Mouse (Mus musculus) ES-Bruce4 (cell line): ENCODE measurements around the gene Psen2. TPM values are rescaled to one million over a fixed set of nuclear protein-coding genes. Genes with fewer than 3 reads are reported as not detected.

ENCODE experiments used
- H3K27ac ChIP-seq: 2 replicates; pipeline ENCODE4 v1.5.1; 2012; ENCODE audit warnings: low read length, inconsistent platforms; ENCODE audit not compliant: insufficient read depth
- H3K27me3 ChIP-seq: 2 replicates; pipeline ENCODE4 v1.6.1; 2012; ENCODE audit warnings: mild to moderate bottlenecking, low read length, inconsistent platforms; ENCODE audit not compliant: control insufficient read depth, poor library complexity, insufficient read depth, severe bottlenecking
- H3K36me3 ChIP-seq: 2 replicates; pipeline ENCODE4 v1.6.1; 2012; ENCODE audit warnings: inconsistent platforms, mild to moderate bottlenecking, low read length, moderate library complexity; ENCODE audit not compliant: control insufficient read depth, poor library complexity, insufficient read depth, severe bottlenecking
- H3K4me1 ChIP-seq: one replicate; pipeline ENCODE4 v1.8.1; 2011; ENCODE audit warnings: low read length; ENCODE audit not compliant: control insufficient read depth, insufficient read depth
- H3K4me3 ChIP-seq: 2 replicates; pipeline ENCODE4 v1.5.1; 2011; ENCODE audit warnings: low read depth, mild to moderate bottlenecking, low read length
- H3K9ac ChIP-seq: 2 replicates; pipeline ENCODE4 v1.6.1; 2012; ENCODE audit warnings: low read depth, mild to moderate bottlenecking, inconsistent platforms; ENCODE audit not compliant: poor library complexity, severe bottlenecking
- H3K9me3 ChIP-seq: replicated peaks from 2 replicates; pipeline ENCODE4 v1.6.1; 2012; ENCODE audit warnings: mild to moderate bottlenecking, low read length, inconsistent platforms; ENCODE audit not compliant: control insufficient read depth, poor library complexity, insufficient read depth, severe bottlenecking
- CTCF ChIP-seq: IDR thresholded peaks from one replicate; pipeline ENCODE4 v1.8.1; 2011; ENCODE audit warnings: low read depth, low read length
- EP300 ChIP-seq: IDR thresholded peaks from 2 replicates; pipeline ENCODE4 v1.6.1; 2011; ENCODE audit warnings: low read depth, low read length; ENCODE audit not compliant: insufficient read depth
- POLR2A ChIP-seq: IDR thresholded peaks from one replicate; pipeline ENCODE4 v1.8.1; 2011; ENCODE audit warnings: low read length; ENCODE audit not compliant: insufficient read depth
- polyA plus RNA-seq: library from polyadenylated mRNA; stranded (reverse); fragments of >200 nt; gene quantifications from 2 replicates; pipeline ENCODE4 v1.2.4, GENCODE M21; 2011; ENCODE audit warnings: low read depth; ENCODE audit not compliant: missing spikeins, insufficient read depth, insufficient read length

Gene Psen2
- polyA plus RNA-seq, 1 experiment = 11.7 TPM

DNA sequence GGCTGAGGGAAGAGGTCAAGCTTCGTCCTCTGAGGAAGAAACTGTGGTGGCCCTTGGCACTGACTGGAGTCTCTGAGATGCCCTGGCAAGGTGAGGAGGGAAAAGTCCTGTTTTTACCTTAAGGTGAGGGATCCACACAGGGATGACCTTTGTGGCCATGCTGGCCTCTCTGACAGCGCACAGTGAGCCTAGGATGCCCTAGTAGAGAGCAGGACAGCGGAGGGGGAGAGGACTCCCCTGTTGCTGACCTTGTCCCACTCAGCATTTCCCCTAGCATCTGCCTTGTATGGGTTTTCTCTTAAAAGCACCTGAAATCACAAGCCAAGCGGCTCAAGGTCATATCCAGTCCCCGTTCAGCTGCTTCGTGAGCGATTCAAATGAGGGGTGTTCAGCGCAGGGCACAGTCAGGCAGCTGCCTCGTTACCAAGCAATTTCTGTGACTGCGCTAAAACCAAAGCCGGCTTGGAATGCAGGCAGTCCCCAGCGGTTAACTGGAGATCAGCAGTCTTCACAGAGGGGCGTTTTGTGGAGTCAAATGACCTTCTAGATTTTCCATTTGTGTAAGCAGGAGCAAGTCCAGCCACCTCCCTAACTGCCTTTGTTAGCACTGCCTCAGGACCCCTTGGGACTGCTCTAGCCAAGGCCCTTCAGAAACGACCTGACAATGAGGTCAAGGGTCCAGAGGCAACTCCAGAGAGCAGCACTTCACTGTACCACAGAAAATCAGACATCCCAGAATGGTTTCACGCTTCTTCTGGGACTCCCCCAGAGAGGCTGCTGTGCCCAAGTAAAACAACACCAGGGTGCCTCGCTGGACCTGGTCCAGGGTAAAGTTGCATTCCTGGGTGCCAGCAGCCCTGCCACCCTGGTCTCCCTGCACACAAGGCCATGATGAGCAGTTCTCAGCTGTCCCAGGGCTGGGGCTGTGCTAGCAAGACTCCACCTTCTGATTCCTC is 20.9 kb upstream of the Psen2 start:
- 0 out of 2 replicates have a peak overlapping the region, but pooled peaks have one; percentile 16 for H3K27ac ChIP-seq
- no peak overlapping the region for H3K9ac ChIP-seq
- peaks cover 10% of the 10 kb centered on the region for H3K4me1 ChIP-seq
- no peak for TF ChIP-seq POLR2A
- TF ChIP-seq EP300 = peak; percentile 72; the same call in 1 of the 2 replicates
- no peaks in the 10 kb centered on the region for H3K9me3 ChIP-seq
- no peaks in the 10 kb centered on the region for H3K36me3 ChIP-seq
- H3K4me3 ChIP-seq = no peak overlapping the region
- H3K27me3 ChIP-seq = no peaks in the 10 kb centered on the region

DNA sequence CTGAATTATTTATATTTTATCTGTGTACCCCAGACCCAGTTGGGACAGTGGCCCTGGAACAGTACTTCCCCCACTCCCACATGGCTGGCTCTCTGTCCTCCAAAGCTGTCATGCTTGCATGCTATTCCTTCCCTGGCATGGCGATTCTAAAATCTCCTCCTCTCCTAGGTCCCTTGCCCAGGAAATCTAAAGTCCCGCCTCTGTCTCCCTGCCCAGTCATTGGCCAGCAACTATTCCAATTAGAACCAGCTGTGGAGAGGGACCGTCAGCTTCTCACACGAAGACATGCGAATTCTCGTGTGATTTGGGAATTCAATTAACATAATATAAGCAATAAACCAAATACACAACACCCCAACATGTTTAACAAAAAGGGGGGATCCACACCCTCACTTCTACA is 19.3 kb upstream of the Psen2 start:
- no peak overlapping the region for H3K27ac ChIP-seq
- no peaks in the 10 kb centered on the region for H3K27me3 ChIP-seq
- H3K36me3 ChIP-seq = no peaks in the 10 kb centered on the region
- TF ChIP-seq CTCF (no peak), EP300 (no peak), POLR2A (no peak)
- H3K9me3 ChIP-seq = no peaks in the 10 kb centered on the region
- H3K4me3 ChIP-seq = no peak overlapping the region
- H3K4me1 ChIP-seq = peaks cover 10% of the 10 kb centered on the region
- no peak overlapping the region for H3K9ac ChIP-seq

GRCm38 (mm10) chr1:180279648-180280047 is 16.4 kb upstream of the Psen2 start:
- no peak overlapping the region for H3K9ac ChIP-seq
- TF ChIP-seq CTCF = no peak
- TF ChIP-seq EP300 = peak; percentile 78
- no peaks in the 10 kb centered on the region for H3K27me3 ChIP-seq
- no peak overlapping the region for H3K4me3 ChIP-seq
- peaks cover 6% of the 10 kb centered on the region for H3K4me1 ChIP-seq
- H3K27ac ChIP-seq = 0 out of 2 replicates have a peak overlapping the region, but pooled peaks have one; percentile 28
- H3K9me3 ChIP-seq = no peaks in the 10 kb centered on the region
- no peaks in the 10 kb centered on the region for H3K36me3 ChIP-seq

DNA sequence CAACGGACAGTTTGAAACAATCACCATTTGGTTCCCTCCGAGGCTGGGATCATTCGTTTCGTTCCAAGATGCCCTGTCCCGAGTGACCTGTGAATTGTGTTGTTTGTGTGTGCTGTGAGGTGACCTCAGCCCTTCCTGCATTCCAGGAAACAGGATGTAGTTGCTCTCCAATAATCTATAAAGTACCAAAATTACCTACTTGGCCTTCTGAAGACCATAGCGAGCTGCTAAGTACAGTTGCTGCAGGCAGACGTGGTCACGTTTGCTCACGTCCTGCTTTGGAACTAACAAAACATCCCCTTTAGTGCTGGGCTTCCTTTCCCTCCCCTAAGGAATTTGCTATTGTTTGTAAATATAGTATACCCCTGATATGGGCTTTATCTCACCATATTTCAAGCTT is 14.3 kb upstream of the Psen2 start:
- Histone ChIP-seq H3K9ac (no peak overlapping the region), H3K27me3 (no peaks in the 10 kb centered on the region), H3K4me1 (no peaks in the 10 kb centered on the region), H3K27ac (no peak overlapping the region), H3K9me3 (no peaks in the 10 kb centered on the region), H3K4me3 (no peak overlapping the region), H3K36me3 (no peaks in the 10 kb centered on the region)
- TF ChIP-seq CTCF (no peak), EP300 (no peak), POLR2A (no peak)

GRCm38 (mm10) chr1:180274725-180275308 is 11.6 kb upstream of the Psen2 start:
- no peaks in the 10 kb centered on the region for H3K27me3 ChIP-seq
- H3K4me3 ChIP-seq = no peak overlapping the region
- no peaks in the 10 kb centered on the region for H3K4me1 ChIP-seq
- no peak overlapping the region for H3K27ac ChIP-seq
- H3K36me3 ChIP-seq = no peaks in the 10 kb centered on the region
- TF ChIP-seq CTCF = no peak
- TF ChIP-seq POLR2A = no peak
- TF ChIP-seq EP300 = no peak
- no peak overlapping the region for H3K9ac ChIP-seq
- no peaks in the 10 kb centered on the region for H3K9me3 ChIP-seq

GRCm38 (mm10) chr1:180269033-180269432 is 5.8 kb upstream of the Psen2 start:
- H3K9ac ChIP-seq = no peak overlapping the region

More at GRCm38 (mm10) chr1:180269033-180269432, 5.8 kb upstream of the Psen2 start:
- no peak overlapping the region for H3K4me3 ChIP-seq
- no peaks in the 10 kb centered on the region for H3K27me3 ChIP-seq
- H3K27ac ChIP-seq = no peak overlapping the region
- TF ChIP-seq CTCF (no peak), POLR2A (no peak), EP300 (no peak)
- peaks cover 2% of the 10 kb centered on the region for H3K4me1 ChIP-seq
- no peaks in the 10 kb centered on the region for H3K9me3 ChIP-seq
- H3K36me3 ChIP-seq = no peaks in the 10 kb centered on the region
